Mouse (Mus musculus) heart, postnatal 0 days (tissue): ENCODE results near the gene Nat10. TPM values are rescaled to one million over a fixed set of nuclear protein-coding genes. Genes with fewer than 3 reads are reported as not detected.

Source experiments
- ATAC-seq: fragments of 200-750 bp; cut with Nextera tagmentation; 2 replicates; pipeline ENCODE4 v1.8.0; 2017; ENCODE audit warnings: low read depth, moderate number of reproducible peaks, moderate library complexity; ENCODE audit not compliant: insufficient read depth
- DNase-seq: peaks from one replicate; pipeline ENCODE4 v3.0.0-alpha.2; 2016; ENCODE audit warnings: low spot score
- H3K27ac ChIP-seq: fragments of 300-500 bp; sonication (generic); 2 replicates; pipeline ENCODE4 v1.5.1; 2014; ENCODE audit warnings: low read depth, mild to moderate bottlenecking
- H3K27me3 ChIP-seq: fragments of 300-500 bp; sonication (generic); 2 replicates; pipeline ENCODE4 v1.6.1; 2014; ENCODE audit warnings: low read length, mixed read lengths; ENCODE audit not compliant: control insufficient read depth, insufficient read depth
- H3K36me3 ChIP-seq: fragments of 300-500 bp; sonication (generic); replicated peaks from 2 replicates; pipeline ENCODE4 v1.6.1; 2014; ENCODE audit warnings: low read length, mixed read lengths; ENCODE audit not compliant: control insufficient read depth, insufficient read depth
- H3K4me1 ChIP-seq: fragments of 300-500 bp; sonication (generic); 2 replicates; pipeline ENCODE4 v1.6.1; 2014; ENCODE audit warnings: antibody characterized with exemption; ENCODE audit not compliant: control insufficient read depth, insufficient read depth
- H3K4me2 ChIP-seq: fragments of 300-500 bp; sonication (generic); 2 replicates; pipeline ENCODE4 v1.6.1; 2014; ENCODE audit warnings: low read depth, mild to moderate bottlenecking, low read length, moderate library complexity
- H3K4me3 ChIP-seq: fragments of 300-500 bp; sonication (generic); 2 replicates; pipeline ENCODE4 v1.5.1; 2014; ENCODE audit warnings: low read depth, low read length
- H3K9ac ChIP-seq: fragments of 300-500 bp; sonication (generic); replicated peaks from 2 replicates; pipeline ENCODE4 v1.6.1; 2014; ENCODE audit warnings: low read depth, low read length, mixed read lengths
- H3K9me3 ChIP-seq: fragments of 300-500 bp; sonication (generic); replicated peaks from 2 replicates; pipeline ENCODE4 v1.6.1; 2016; ENCODE audit warnings: low read length; ENCODE audit not compliant: control insufficient read depth
- CTCF ChIP-seq: IDR thresholded peaks from 2 replicates; pipeline ENCODE4 v1.5.1; 2016; ENCODE audit warnings: antibody characterized with exemption, control low read depth, low read depth
- EP300 ChIP-seq: IDR thresholded peaks from 2 replicates; pipeline ENCODE4 v1.6.1; 2016; ENCODE audit warnings: antibody characterized with exemption, low read depth
- WGBS: fragments of 180-500 bp; shearing (Covaris S2); extraction: QIAGEN DNeasy Blood & Tissue Kit; methylation state at CpG from one replicate; pipeline ENCODE4 v1.1.7; 2014; 5-methylcytosine and 5-hydroxymethylcytosine counted together
- polyA plus RNA-seq: library from polyadenylated mRNA; unstranded; fragments of >200 nt; fragmentation: Nextera tagmentation; extraction: Ambion mirVana; gene quantifications from 2 replicates; pipeline ENCODE4 v1.2.1, GENCODE M21; 2015
- total RNA-seq: library from RNA; depleted of rRNA; stranded (reverse); fragments of >200 nt; gene quantifications from 2 replicates; pipeline ENCODE4 v1.2.3, GENCODE M21; 2014; ENCODE audit warnings: low replicate concordance; rRNA removed

Nat10 gene
- 17.2 and 25.6 TPM in 2 replicates for total RNA-seq
- 6.9 and 7.8 TPM in 2 replicates for polyA plus RNA-seq

- peaks cover 14% of the 10 kb centered on the region for H3K36me3 ChIP-seq
- ATAC-seq (peak; percentile 97), DNase-seq (peak; percentile 99)
- H3K4me3 ChIP-seq: peak within 1 kb of the TSS; percentile 71
- peak within 1 kb of the TSS; percentile 91 for H3K4me2 ChIP-seq
- under 1% methylated on average over 47 of the region's 47 CpGs for WGBS
- H3K9me3 ChIP-seq: no peaks in the 10 kb centered on the region
- H3K27me3 ChIP-seq: no peaks in the 10 kb centered on the region
- peaks cover 3% of the 10 kb centered on the region; the same call in 1 of the 2 replicates for H3K4me1 ChIP-seq
- peak within 1 kb of the TSS; percentile 83 for H3K27ac ChIP-seq
- TF ChIP-seq EP300 (peak; percentile 75), CTCF (no peak)
- peak within 1 kb of the TSS; percentile 68 for H3K9ac ChIP-seq
Measured at GRCm38 (mm10) chr2:103760906-103761716, at the start of gene Nat10. TSS of gene Nat10 (minus strand) at chr2:103761270.

GRCm38 (mm10) chr2:103810412-103810811 is 49.3 kb upstream of the Nat10 start:
- Histone ChIP-seq H3K27ac (no peak overlapping the region), H3K9ac (no peak overlapping the region), H3K27me3 (no peaks in the 10 kb centered on the region), H3K9me3 (no peaks in the 10 kb centered on the region), H3K4me3 (no peak overlapping the region), H3K4me2 (no peak overlapping the region), H3K4me1 (no peaks in the 10 kb centered on the region), H3K36me3 (no peaks in the 10 kb centered on the region)
- DNase-seq: no peak
- ATAC-seq: no peak
- WGBS: 76% methylated on average over 6 of the region's 6 CpGs
- no peak for TF ChIP-seq EP300
- no peak for TF ChIP-seq CTCF

- Histone ChIP-seq H3K36me3 (no peaks in the 10 kb centered on the region), H3K4me1 (0 out of 2 replicates have a peak, but pooled peaks cover 3% of the 10 kb centered on the region), H3K9me3 (no peaks in the 10 kb centered on the region), H3K27ac (no peak overlapping the region), H3K27me3 (no peaks in the 10 kb centered on the region), H3K9ac (no peak overlapping the region), H3K4me2 (no peak overlapping the region), H3K4me3 (no peak overlapping the region)
- ATAC-seq (no peak), DNase-seq (no peak)
- TF ChIP-seq EP300 (no peak), CTCF (no peak)
Measured at GRCm38 (mm10) chr2:103808466-103808865, 47.4 kb upstream of the Nat10 start.

- no peaks in the 10 kb centered on the region for H3K36me3 ChIP-seq
- no peak overlapping the region for H3K9ac ChIP-seq
- no peaks in the 10 kb centered on the region for H3K9me3 ChIP-seq
- 0 out of 2 replicates have a peak, but pooled peaks cover 3% of the 10 kb centered on the region for H3K4me1 ChIP-seq
- H3K27ac ChIP-seq: no peak overlapping the region
- H3K27me3 ChIP-seq: no peaks in the 10 kb centered on the region
- H3K4me2 ChIP-seq: no peak overlapping the region
- no peak for ATAC-seq
- H3K4me3 ChIP-seq: no peak overlapping the region
- WGBS: 78% methylated on average over 5 of the region's 5 CpGs
- no peak for TF ChIP-seq CTCF
- DNase-seq: no peak
Measured at GRCm38 (mm10) chr2:103803770-103804530, 42.9 kb upstream of the Nat10 start.

GRCm38 (mm10) chr2:103802422-103802821 is 41.4 kb upstream of the Nat10 start:
- DNase-seq (no peak), ATAC-seq (no peak)
- 88% methylated on average over 1 of the region's 1 CpGs for WGBS
- no peak overlapping the region for H3K4me2 ChIP-seq
- peaks cover 7% of the 10 kb centered on the region; the same call in 1 of the 2 replicates for H3K4me1 ChIP-seq
- H3K4me3 ChIP-seq: no peak overlapping the region
- H3K27ac ChIP-seq: no peak overlapping the region
- H3K27me3 ChIP-seq: no peaks in the 10 kb centered on the region
- H3K36me3 ChIP-seq: no peaks in the 10 kb centered on the region
- no peaks in the 10 kb centered on the region for H3K9me3 ChIP-seq
- no peak for TF ChIP-seq CTCF
- no peak for TF ChIP-seq EP300
- no peak overlapping the region for H3K9ac ChIP-seq
